Mouse (Mus musculus): ENCODE data around the gene Carmil1. TPM values are rescaled to one million over a fixed set of nuclear protein-coding genes. Genes with fewer than 3 reads are reported as not detected.

Gene Carmil1
- total and polyA plus RNA-seq, 3 experiments = 0.15 to 1.2 TPM; not detected in 1

DNA sequence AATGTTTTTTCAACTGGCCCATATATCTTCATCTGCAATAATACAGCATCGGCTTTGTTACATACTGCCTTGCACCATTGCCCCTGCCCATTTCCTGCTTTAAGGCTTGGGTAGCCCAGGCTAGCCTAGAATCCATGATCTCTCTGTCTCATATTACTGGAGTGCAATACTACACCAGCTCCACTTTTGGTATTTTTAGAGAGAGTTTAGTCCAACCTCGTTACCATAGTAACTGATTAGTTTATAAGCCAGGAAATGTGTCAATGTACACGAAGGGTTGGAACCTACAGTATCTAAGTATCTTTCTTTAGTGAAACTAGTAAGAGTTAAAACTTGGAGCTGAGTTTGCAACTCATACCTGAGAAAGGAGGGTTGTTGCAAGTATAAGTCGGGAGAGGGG, 103.8 kb downstream of the Carmil1 start:
- Histone ChIP-seq H3K9ac (ENCODE audit: control insufficient read depth, low read depth, low read length, poor library complexity, severe bottlenecking) (no peak overlapping the region), H3K79me2 (ENCODE audit: control insufficient read depth, insufficient read depth, low read length, poor library complexity) (no peaks in the 10 kb centered on the region), H3K36me3 (ENCODE audit: control insufficient read depth in 1 of 2, insufficient read depth in 2 of 2, low read length in 2 of 2) (no peaks in the 10 kb centered on the region), H3K27me3 (ENCODE audit: control insufficient read depth in 1 of 2, insufficient read depth in 2 of 2, low read length in 2 of 2) (no peaks in the 10 kb centered on the region; a peak in 1 of 4 replicates), H3K4me3 (ENCODE audit: control insufficient read depth in 1 of 2, insufficient read depth in 1 of 2, low read depth in 2 of 2, low read length in 2 of 2) (no peak overlapping the region), H3K4me1 (ENCODE audit: control insufficient read depth in 1 of 2, insufficient read depth in 2 of 2, low read length in 2 of 2) (no peaks in the 10 kb centered on the region), H3K9me3 (replicated peaks; ENCODE audit: insufficient read depth, low read length) (no peaks in the 10 kb centered on the region), H3K27ac (ENCODE audit: control insufficient read depth, low read depth, low read length) (no peak overlapping the region)
- no peak for TF ChIP-seq SMC3 (IDR thresholded peaks at IDR 0.05; ENCODE audit: low read depth, low read length)
- no peak for TF ChIP-seq UBTF (IDR thresholded peaks at IDR 0.05; ENCODE audit: borderline replicate concordance, insufficient read depth, low read depth, low read length)
- TF ChIP-seq MAX (IDR thresholded peaks at IDR 0.05; ENCODE audit: low read length) = no peak
- DNase-seq (ENCODE audit: low read depth, low spot score) = no peak

GRCm38 (mm10) chr13:24169658-24170057, 110.9 kb downstream of the Carmil1 start:
- no peak for DNase-seq (ENCODE audit: low read depth, low spot score)
- Histone ChIP-seq H3K9ac (ENCODE audit: control insufficient read depth, low read depth, low read length, poor library complexity, severe bottlenecking) (no peak overlapping the region), H3K4me3 (ENCODE audit: control insufficient read depth in 1 of 2, insufficient read depth in 1 of 2, low read depth in 2 of 2, low read length in 2 of 2) (no peak overlapping the region), H3K9me3 (replicated peaks; ENCODE audit: insufficient read depth, low read length) (no peaks in the 10 kb centered on the region), H3K27ac (ENCODE audit: control insufficient read depth, low read depth, low read length) (no peak overlapping the region), H3K27me3 (ENCODE audit: control insufficient read depth in 1 of 2, insufficient read depth in 2 of 2, low read length in 2 of 2) (no peaks in the 10 kb centered on the region; a peak in 1 of 4 replicates), H3K79me2 (ENCODE audit: control insufficient read depth, insufficient read depth, low read length, poor library complexity) (no peaks in the 10 kb centered on the region), H3K36me3 (ENCODE audit: control insufficient read depth in 1 of 2, insufficient read depth in 2 of 2, low read length in 2 of 2) (no peaks in the 10 kb centered on the region), H3K4me1 (ENCODE audit: control insufficient read depth in 1 of 2, insufficient read depth in 2 of 2, low read length in 2 of 2) (no peaks in the 10 kb centered on the region)
- TF ChIP-seq MAZ (IDR thresholded peaks at IDR 0.05; ENCODE audit: low read depth, low read length) = no peak
- TF ChIP-seq ZMIZ1 (IDR thresholded peaks at IDR 0.05; ENCODE audit: low read depth, low read length) = no peak
- TF ChIP-seq UBTF (IDR thresholded peaks at IDR 0.05; ENCODE audit: borderline replicate concordance, insufficient read depth, low read depth, low read length) = no peak
- TF ChIP-seq USF2 (IDR thresholded peaks at IDR 0.05; ENCODE audit: borderline replicate concordance in 1 of 2, insufficient read depth in 1 of 2, low read depth in 1 of 2, low read length in 2 of 2) = no peak
- no peak for TF ChIP-seq ELF1 (IDR thresholded peaks at IDR 0.05; ENCODE audit: low read depth, low read length)
- TF ChIP-seq POLR2AphosphoS5 (IDR thresholded peaks at IDR 0.05; ENCODE audit: borderline replicate concordance, low read depth, low read length) = no peak
- no peak for TF ChIP-seq SIN3A (IDR thresholded peaks at IDR 0.05; ENCODE audit: low read length)
- no peak for TF ChIP-seq NELFE (IDR thresholded peaks at IDR 0.05; ENCODE audit: low read depth, low read length)

GRCm38 (mm10) chr13:24163368-24163767, 117.2 kb downstream of the Carmil1 start:
- TF ChIP-seq MYC (IDR thresholded peaks at IDR 0.05; ENCODE audit: low read depth, low read length) (no peak), MAFK (IDR thresholded peaks at IDR 0.05; ENCODE audit: borderline replicate concordance, low read depth, low read length) (no peak), JUND (IDR thresholded peaks at IDR 0.05; ENCODE audit: low read depth, low read length) (no peak), POLR2AphosphoS5 (IDR thresholded peaks at IDR 0.05; ENCODE audit: borderline replicate concordance, low read depth, low read length) (no peak), MAZ (IDR thresholded peaks at IDR 0.05; ENCODE audit: low read depth, low read length) (no peak), MYB (IDR thresholded peaks at IDR 0.05; ENCODE audit: low read depth, low read length) (no peak), NELFE (IDR thresholded peaks at IDR 0.05; ENCODE audit: low read depth, low read length) (no peak), USF1 (IDR thresholded peaks at IDR 0.05; ENCODE audit: low read depth, low read length) (no peak)
- no peaks in the 10 kb centered on the region for H3K9me3 ChIP-seq (replicated peaks; ENCODE audit: insufficient read depth, low read length)
- H3K36me3 ChIP-seq (ENCODE audit: control insufficient read depth in 1 of 2, insufficient read depth in 2 of 2, low read length in 2 of 2) = peaks cover 0 to 17% of the 10 kb centered on the region in 2 experiments; a peak in 2 of 4 replicates
- no peak overlapping the region for H3K27ac ChIP-seq (ENCODE audit: control insufficient read depth, low read depth, low read length)
- H3K79me2 ChIP-seq (ENCODE audit: control insufficient read depth, insufficient read depth, low read length, poor library complexity) = no peaks in the 10 kb centered on the region
- no peak overlapping the region for H3K9ac ChIP-seq (ENCODE audit: control insufficient read depth, low read depth, low read length, poor library complexity, severe bottlenecking)
- H3K4me3 ChIP-seq (ENCODE audit: control insufficient read depth in 1 of 2, insufficient read depth in 1 of 2, low read depth in 2 of 2, low read length in 2 of 2) = no peak overlapping the region
- no peaks in the 10 kb centered on the region for H3K27me3 ChIP-seq (ENCODE audit: control insufficient read depth in 1 of 2, insufficient read depth in 2 of 2, low read length in 2 of 2)
- peaks cover 6 to 11% of the 10 kb centered on the region in 2 experiments for H3K4me1 ChIP-seq (ENCODE audit: control insufficient read depth in 1 of 2, insufficient read depth in 2 of 2, low read length in 2 of 2)
- DNase-seq (ENCODE audit: low read depth, low spot score) = no peak

Measured in MEL (cell line).